Mouse (Mus musculus) heart, postnatal 0 days (tissue): ENCODE results near the gene Usp17lc. TPM values are rescaled to one million over a fixed set of nuclear protein-coding genes. Genes with fewer than 3 reads are reported as not detected.

Source experiments
- ATAC-seq: fragments of 200-750 bp; cut with Nextera tagmentation; 2 replicates; pipeline ENCODE4 v1.8.0; 2017; ENCODE audit warnings: low read depth, moderate number of reproducible peaks, moderate library complexity; ENCODE audit not compliant: insufficient read depth
- DNase-seq: peaks from one replicate; pipeline ENCODE4 v3.0.0-alpha.2; 2016; ENCODE audit warnings: low spot score
- H3K27ac ChIP-seq: fragments of 300-500 bp; sonication (generic); 2 replicates; pipeline ENCODE4 v1.5.1; 2014; ENCODE audit warnings: low read depth, mild to moderate bottlenecking
- H3K27me3 ChIP-seq: fragments of 300-500 bp; sonication (generic); 2 replicates; pipeline ENCODE4 v1.6.1; 2014; ENCODE audit warnings: low read length, mixed read lengths; ENCODE audit not compliant: control insufficient read depth, insufficient read depth
- H3K36me3 ChIP-seq: fragments of 300-500 bp; sonication (generic); replicated peaks from 2 replicates; pipeline ENCODE4 v1.6.1; 2014; ENCODE audit warnings: low read length, mixed read lengths; ENCODE audit not compliant: control insufficient read depth, insufficient read depth
- H3K4me1 ChIP-seq: fragments of 300-500 bp; sonication (generic); 2 replicates; pipeline ENCODE4 v1.6.1; 2014; ENCODE audit warnings: antibody characterized with exemption; ENCODE audit not compliant: control insufficient read depth, insufficient read depth
- H3K4me2 ChIP-seq: fragments of 300-500 bp; sonication (generic); 2 replicates; pipeline ENCODE4 v1.6.1; 2014; ENCODE audit warnings: low read depth, mild to moderate bottlenecking, low read length, moderate library complexity
- H3K4me3 ChIP-seq: fragments of 300-500 bp; sonication (generic); 2 replicates; pipeline ENCODE4 v1.5.1; 2014; ENCODE audit warnings: low read depth, low read length
- H3K9ac ChIP-seq: fragments of 300-500 bp; sonication (generic); replicated peaks from 2 replicates; pipeline ENCODE4 v1.6.1; 2014; ENCODE audit warnings: low read depth, low read length, mixed read lengths
- H3K9me3 ChIP-seq: fragments of 300-500 bp; sonication (generic); replicated peaks from 2 replicates; pipeline ENCODE4 v1.6.1; 2016; ENCODE audit warnings: low read length; ENCODE audit not compliant: control insufficient read depth
- CTCF ChIP-seq: IDR thresholded peaks from 2 replicates; pipeline ENCODE4 v1.5.1; 2016; ENCODE audit warnings: antibody characterized with exemption, control low read depth, low read depth
- EP300 ChIP-seq: IDR thresholded peaks from 2 replicates; pipeline ENCODE4 v1.6.1; 2016; ENCODE audit warnings: antibody characterized with exemption, low read depth
- WGBS: fragments of 180-500 bp; shearing (Covaris S2); extraction: QIAGEN DNeasy Blood & Tissue Kit; methylation state at CpG from one replicate; pipeline ENCODE4 v1.1.7; 2014; 5-methylcytosine and 5-hydroxymethylcytosine counted together
- microRNA-seq: library from miRNA; unstranded; fragments of <30 nt; microRNA quantifications from one replicate; pipeline ENCODE4, GENCODE M21; 2016
- polyA plus RNA-seq: library from polyadenylated mRNA; unstranded; fragments of >200 nt; fragmentation: Nextera tagmentation; extraction: Ambion mirVana; gene quantifications from 2 replicates; pipeline ENCODE4 v1.2.1, GENCODE M21; 2015
- total RNA-seq: library from RNA; depleted of rRNA; stranded (reverse); fragments of >200 nt; gene quantifications from 2 replicates; pipeline ENCODE4 v1.2.3, GENCODE M21; 2014; ENCODE audit warnings: low replicate concordance; rRNA removed

Gene Usp17lc
- total and polyA plus RNA-seq, 2 experiments from 2014 or later, result 0.12 TPM; not detected in 1

DNA sequence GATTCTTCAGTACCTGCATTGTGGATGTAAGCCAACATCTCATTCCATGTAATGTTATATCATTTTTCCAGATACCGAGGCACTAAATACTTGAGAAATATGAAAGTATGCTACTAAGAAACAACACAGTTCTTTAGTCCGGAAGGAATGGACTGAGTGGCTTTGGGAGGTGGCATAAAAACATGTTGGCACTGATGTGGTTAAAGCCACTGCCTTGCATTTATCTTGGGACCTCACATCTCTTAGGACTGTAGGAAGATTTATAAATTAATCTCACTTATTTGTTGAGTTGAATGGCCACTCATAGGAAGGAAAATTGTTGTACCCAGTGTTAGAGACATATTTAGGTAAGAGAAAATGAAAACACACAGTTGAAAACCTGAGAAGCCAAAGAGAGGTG is 33.9 kb downstream of the Usp17lc start, which contains the start of gene Olfr606:
Gene Olfr606, plus strand, starts transcription at position 301 of the 400 bp plus-strand sequence.
- H3K27ac ChIP-seq, result no peak within 1 kb of the TSS
- no peaks in the 10 kb centered on the region for H3K9me3 ChIP-seq
- H3K36me3 ChIP-seq, result no peaks in the 10 kb centered on the region
- H3K4me1 ChIP-seq, result no peaks in the 10 kb centered on the region
- no peak within 1 kb of the TSS for H3K4me2 ChIP-seq
- WGBS, result 81% methylated on average over 2 of the region's 2 CpGs
- H3K27me3 ChIP-seq, result no peaks in the 10 kb centered on the region
- no peak within 1 kb of the TSS for H3K9ac ChIP-seq
- H3K4me3 ChIP-seq, result no peak within 1 kb of the TSS
- no peak for DNase-seq
- TF ChIP-seq CTCF (no peak), EP300 (no peak)
- ATAC-seq, result no peak

DNA sequence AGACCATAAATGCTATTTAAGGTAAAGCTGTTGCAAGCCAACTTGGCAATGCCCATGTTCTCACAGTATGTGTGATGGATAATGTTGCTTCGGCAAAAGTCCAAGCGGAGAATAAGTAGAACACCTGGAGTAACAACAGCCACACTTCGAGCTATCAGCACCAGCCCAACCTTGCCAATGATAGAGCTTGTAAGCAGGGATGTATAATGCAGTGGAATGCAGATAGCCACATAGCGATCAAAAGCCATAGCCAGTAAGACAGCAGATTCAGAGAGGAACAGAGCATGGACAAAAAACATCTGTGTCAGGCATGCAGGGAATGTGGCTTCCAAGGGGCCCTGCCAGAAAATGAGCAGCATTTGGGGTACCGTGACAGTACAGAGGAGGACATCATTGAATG is 45.7 kb downstream of the Usp17lc start:
- Histone ChIP-seq H3K27me3 (no peaks in the 10 kb centered on the region), H3K4me2 (peak overlapping the region; percentile 52), H3K36me3 (no peaks in the 10 kb centered on the region), H3K9me3 (no peaks in the 10 kb centered on the region), H3K4me1 (no peaks in the 10 kb centered on the region), H3K4me3 (peak overlapping the region; percentile 34), H3K9ac (no peak overlapping the region), H3K27ac (peak overlapping the region; percentile 77)
- ATAC-seq, result peak; percentile 93
- 42% methylated on average over 5 of the region's 5 CpGs for WGBS
- TF ChIP-seq EP300, result peak; percentile 85; the same call in 1 of the 2 replicates
- TF ChIP-seq CTCF, result no peak
- DNase-seq, result peak; percentile 74

Small RNA genes lying within 50 kb of the gene (microRNA-seq; reads per million reads assigned to microRNA genes)
- gene Gm25774, result not detected

Other genes with a start within 250 kb of the Usp17lc start
- not detected in 2 replicates for gene Olfr591, start 236.7 kb upstream of the Usp17lc start, total RNA-seq
- not detected in 2 replicates for gene Olfr591, start 236.7 kb upstream of the Usp17lc start, polyA plus RNA-seq
- not detected in 2 replicates for gene Olfr592, start 230.3 kb upstream of the Usp17lc start, total RNA-seq
- gene Olfr592, start 230.3 kb upstream of the Usp17lc start, polyA plus RNA-seq, result not detected in 2 replicates
- not detected in 2 replicates for gene Olfr593, start 203.2 kb upstream of the Usp17lc start, total RNA-seq
- gene Olfr593, start 203.2 kb upstream of the Usp17lc start, polyA plus RNA-seq, result not detected in 2 replicates
- gene Olfr594, start 198.1 kb upstream of the Usp17lc start, total RNA-seq, result not detected in 2 replicates
- gene Olfr594, start 198.1 kb upstream of the Usp17lc start, polyA plus RNA-seq, result not detected in 2 replicates
- gene Usp17ld, start 162.6 kb upstream of the Usp17lc start, total RNA-seq, result not detected in 2 replicates
- gene Usp17ld, start 162.6 kb upstream of the Usp17lc start, polyA plus RNA-seq, result not detected in 2 replicates
- gene Olfr596, start 109.4 kb upstream of the Usp17lc start, total RNA-seq, result not detected in 2 replicates
- not detected in 2 replicates for gene Olfr596, start 109.4 kb upstream of the Usp17lc start, polyA plus RNA-seq
- gene Olfr597, start 98.8 kb upstream of the Usp17lc start, total RNA-seq, result not detected in 2 replicates
- not detected in 2 replicates for gene Olfr597, start 98.8 kb upstream of the Usp17lc start, polyA plus RNA-seq
- gene Olfr598, start 91.5 kb upstream of the Usp17lc start, total RNA-seq, result not detected in 2 replicates
- not detected in 2 replicates for gene Olfr598, start 91.5 kb upstream of the Usp17lc start, polyA plus RNA-seq
- gene Olfr599, start 79.2 kb upstream of the Usp17lc start, total RNA-seq, result not detected in 2 replicates
- not detected in 2 replicates for gene Olfr599, start 79.2 kb upstream of the Usp17lc start, polyA plus RNA-seq
- gene Olfr600, start 65.4 kb upstream of the Usp17lc start, total RNA-seq, result not detected in 2 replicates
- not detected in 2 replicates for gene Olfr600, start 65.4 kb upstream of the Usp17lc start, polyA plus RNA-seq
- gene Olfr601, start 52.4 kb upstream of the Usp17lc start, total RNA-seq, result not detected in 2 replicates
- gene Olfr601, start 52.4 kb upstream of the Usp17lc start, polyA plus RNA-seq, result not detected in 2 replicates
- gene Olfr603, start 28.9 kb upstream of the Usp17lc start, total RNA-seq, result not detected in 2 replicates
- not detected in 2 replicates for gene Olfr603, start 28.9 kb upstream of the Usp17lc start, polyA plus RNA-seq
- not detected in 2 replicates for gene Olfr605, start 30.4 kb downstream of the Usp17lc start, total RNA-seq
- not detected in 2 replicates for gene Olfr605, start 30.4 kb downstream of the Usp17lc start, polyA plus RNA-seq
- not detected in 2 replicates for gene Olfr606, start 34.0 kb downstream of the Usp17lc start, total RNA-seq
- not detected in 2 replicates for gene Olfr606, start 34.0 kb downstream of the Usp17lc start, polyA plus RNA-seq
- not detected in 2 replicates for gene Olfr607, start 49.1 kb downstream of the Usp17lc start, total RNA-seq
- gene Olfr607, start 49.1 kb downstream of the Usp17lc start, polyA plus RNA-seq, result 0.55 and 0.91 TPM in 2 replicates
- gene Olfr608, start 54.8 kb downstream of the Usp17lc start, total RNA-seq, result 9.8 TPM in 2 replicates
- 1.1 and 1.3 TPM in 2 replicates for gene Olfr608, start 54.8 kb downstream of the Usp17lc start, polyA plus RNA-seq
- not detected in 2 replicates for gene Olfr609, start 83.0 kb downstream of the Usp17lc start, total RNA-seq
- gene Olfr609, start 83.0 kb downstream of the Usp17lc start, polyA plus RNA-seq, result 0.04 TPM in 2 replicates
- gene Olfr610, start 97.0 kb downstream of the Usp17lc start, total RNA-seq, result not detected in 2 replicates
- gene Olfr610, start 97.0 kb downstream of the Usp17lc start, polyA plus RNA-seq, result not detected in 2 replicates
- not detected in 2 replicates for gene Olfr611, start 105.8 kb downstream of the Usp17lc start, total RNA-seq
- not detected in 2 replicates for gene Olfr611, start 105.8 kb downstream of the Usp17lc start, polyA plus RNA-seq
- not detected in 2 replicates for gene Olfr612, start 127.6 kb downstream of the Usp17lc start, total RNA-seq
- gene Olfr612, start 127.6 kb downstream of the Usp17lc start, polyA plus RNA-seq, result not detected in 2 replicates
- gene Olfr613, start 133.0 kb downstream of the Usp17lc start, total RNA-seq, result not detected in 2 replicates
- not detected in 2 replicates for gene Olfr613, start 133.0 kb downstream of the Usp17lc start, polyA plus RNA-seq
- gene Olfr615, start 141.0 kb downstream of the Usp17lc start, total RNA-seq, result not detected in 2 replicates
- not detected in 2 replicates for gene Olfr615, start 141.0 kb downstream of the Usp17lc start, polyA plus RNA-seq
- not detected in 2 replicates for gene Olfr616, start 154.1 kb downstream of the Usp17lc start, total RNA-seq
- gene Olfr616, start 154.1 kb downstream of the Usp17lc start, polyA plus RNA-seq, result not detected in 2 replicates
- not detected in 2 replicates for gene Olfr617, start 158.0 kb downstream of the Usp17lc start, total RNA-seq
- gene Olfr617, start 158.0 kb downstream of the Usp17lc start, polyA plus RNA-seq, result not detected in 2 replicates
- not detected in 2 replicates for gene Olfr618, start 175.0 kb downstream of the Usp17lc start, total RNA-seq
- gene Olfr618, start 175.0 kb downstream of the Usp17lc start, polyA plus RNA-seq, result not detected in 2 replicates
- gene Olfr619, start 185.5 kb downstream of the Usp17lc start, total RNA-seq, result not detected in 2 replicates
- gene Olfr619, start 185.5 kb downstream of the Usp17lc start, polyA plus RNA-seq, result not detected in 2 replicates
- gene Olfr620, start 197.5 kb downstream of the Usp17lc start, total RNA-seq, result not detected in 2 replicates
- not detected in 2 replicates for gene Olfr620, start 197.5 kb downstream of the Usp17lc start, polyA plus RNA-seq
- gene Olfr622, start 227.6 kb downstream of the Usp17lc start, total RNA-seq, result not detected in 2 replicates
- not detected in 2 replicates for gene Olfr622, start 227.6 kb downstream of the Usp17lc start, polyA plus RNA-seq
- gene Olfr623, start 248.6 kb downstream of the Usp17lc start, total RNA-seq, result not detected in 2 replicates
- gene Olfr623, start 248.6 kb downstream of the Usp17lc start, polyA plus RNA-seq, result not detected in 2 replicates